Mouse (Mus musculus): ENCODE measurements around the gene Bcl11a.

- TF ChIP-seq CTCF (IDR thresholded peaks at IDR 0.05; ENCODE audit: low read depth), result no peak
- TF ChIP-seq EP300 (IDR thresholded peaks at IDR 0.05; ENCODE audit: low read depth), result no peak
Measured at GRCm38 (mm10) chr11:24178823-24179476, 101.1 kb downstream of the Bcl11a start.

Measured in liver, postnatal 0 days (tissue).